Mouse (Mus musculus) hindbrain, postnatal 0 days (tissue): ENCODE data around the gene Ccnb2. TPM values are rescaled to one million over a fixed set of nuclear protein-coding genes. Genes with fewer than 3 reads are reported as not detected.

Experiments used
- ATAC-seq: fragments of 200-750 bp; cut with Nextera tagmentation; 2 replicates; pipeline ENCODE4 v1.8.0; 2017; ENCODE audit warnings: mild to moderate bottlenecking, moderate TSS enrichment, moderate library complexity
- DNase-seq: peaks from one replicate; pipeline ENCODE4 v3.0.0-alpha.2; 2015; ENCODE audit warnings: low spot score
- H3K27ac ChIP-seq: fragments of 300-500 bp; sonication (generic); 2 replicates; pipeline ENCODE4 v1.5.1; 2014; ENCODE audit warnings: mild to moderate bottlenecking
- H3K27me3 ChIP-seq: fragments of 300-500 bp; sonication (generic); 2 replicates; pipeline ENCODE4 v1.6.1; 2014; ENCODE audit warnings: low read length, mixed read lengths; ENCODE audit not compliant: insufficient read depth
- H3K36me3 ChIP-seq: fragments of 300-500 bp; sonication (generic); 2 replicates; pipeline ENCODE4 v1.6.1; 2014; ENCODE audit warnings: low read length, mixed read lengths; ENCODE audit not compliant: insufficient read depth
- H3K4me1 ChIP-seq: fragments of 300-500 bp; sonication (generic); 2 replicates; pipeline ENCODE4 v1.6.1; 2014; ENCODE audit warnings: antibody characterized with exemption, low read length, mixed read lengths; ENCODE audit not compliant: insufficient read depth
- H3K4me2 ChIP-seq: fragments of 300-500 bp; sonication (generic); 2 replicates; pipeline ENCODE4 v1.6.1; 2014; ENCODE audit warnings: low read depth, mild to moderate bottlenecking, low read length, moderate library complexity, mixed read lengths
- H3K4me3 ChIP-seq: fragments of 300-500 bp; sonication (generic); 2 replicates; pipeline ENCODE4 v1.5.1; 2014; ENCODE audit warnings: low read length
- H3K9ac ChIP-seq: fragments of 300-500 bp; sonication (generic); replicated peaks from 2 replicates; pipeline ENCODE4 v1.6.1; 2014; ENCODE audit warnings: mild to moderate bottlenecking, low read length, moderate library complexity, mixed read lengths
- H3K9me3 ChIP-seq: fragments of 300-500 bp; sonication (generic); 2 replicates; pipeline ENCODE4 v1.6.1; 2016; ENCODE audit warnings: low read length, mixed read lengths
- CTCF ChIP-seq: IDR thresholded peaks from 2 replicates; pipeline ENCODE4 v1.5.1; 2016; ENCODE audit warnings: antibody characterized with exemption, control low read depth, low read depth
- WGBS: fragments of 180-500 bp; shearing (Covaris S2); extraction: QIAGEN DNeasy Blood & Tissue Kit; methylation state at CpG from one replicate; pipeline ENCODE4 v1.1.7; 2014; 5-methylcytosine and 5-hydroxymethylcytosine counted together
- microRNA-seq, 2 experiments: library from miRNA; unstranded; fragments of <30 nt; microRNA quantifications; one replicate each; pipeline ENCODE4; 2016
- polyA plus RNA-seq: library from polyadenylated mRNA; unstranded; fragments of >200 nt; fragmentation: Nextera tagmentation; extraction: Ambion mirVana; gene quantifications from 2 replicates; pipeline ENCODE4 v1.2.1, GENCODE M21; 2015
- total RNA-seq: library from RNA; depleted of rRNA; stranded (reverse); fragments of >200 nt; gene quantifications from 2 replicates; pipeline ENCODE4 v1.2.3, GENCODE M21; 2014; rRNA removed

Gene Ccnb2
- total and polyA plus RNA-seq, 2 experiments from 2014 or later = 17.9 to 28.4 TPM

GRCm38 (mm10) chr9:70366898-70367297 lies 54.4 kb downstream of the Ccnb2 start:
- Histone ChIP-seq H3K4me3 (no peak overlapping the region), H3K4me1 (no peaks in the 10 kb centered on the region), H3K36me3 (no peaks in the 10 kb centered on the region), H3K9ac (no peak overlapping the region), H3K27ac (no peak overlapping the region), H3K27me3 (no peaks in the 10 kb centered on the region), H3K9me3 (no peaks in the 10 kb centered on the region), H3K4me2 (no peak overlapping the region)
- 88% methylated on average over 6 of the region's 6 CpGs for WGBS
- DNase-seq = no peak
- ATAC-seq = no peak
- TF ChIP-seq CTCF = no peak

GRCm38 (mm10) chr9:70365915-70366314 lies 55.4 kb downstream of the Ccnb2 start:
- no peaks in the 10 kb centered on the region for H3K4me1 ChIP-seq
- no peak overlapping the region for H3K4me3 ChIP-seq
- no peak overlapping the region for H3K4me2 ChIP-seq
- H3K27me3 ChIP-seq = no peaks in the 10 kb centered on the region
- no peaks in the 10 kb centered on the region for H3K36me3 ChIP-seq
- WGBS = 89% methylated on average over 2 of the region's 2 CpGs
- DNase-seq (no peak), ATAC-seq (no peak)
- no peak for TF ChIP-seq CTCF
- no peaks in the 10 kb centered on the region for H3K9me3 ChIP-seq
- no peak overlapping the region for H3K9ac ChIP-seq
- H3K27ac ChIP-seq = no peak overlapping the region

GRCm38 (mm10) chr9:70364741-70365140 lies 56.6 kb downstream of the Ccnb2 start:
- H3K4me1 ChIP-seq = no peaks in the 10 kb centered on the region
- no peak for DNase-seq
- ATAC-seq = no peak
- H3K27ac ChIP-seq = no peak overlapping the region
- no peaks in the 10 kb centered on the region for H3K9me3 ChIP-seq
- no peaks in the 10 kb centered on the region for H3K36me3 ChIP-seq
- no peak overlapping the region for H3K9ac ChIP-seq
- no peak overlapping the region for H3K4me3 ChIP-seq
- 89% methylated on average over 8 of the region's 8 CpGs for WGBS
- H3K4me2 ChIP-seq = no peak overlapping the region
- no peaks in the 10 kb centered on the region for H3K27me3 ChIP-seq
- no peak for TF ChIP-seq CTCF

- Histone ChIP-seq H3K9ac (no peak overlapping the region), H3K27ac (no peak overlapping the region), H3K4me3 (no peak overlapping the region), H3K9me3 (no peaks in the 10 kb centered on the region), H3K36me3 (no peaks in the 10 kb centered on the region), H3K27me3 (no peaks in the 10 kb centered on the region), H3K4me1 (no peaks in the 10 kb centered on the region), H3K4me2 (no peak overlapping the region)
- WGBS = 99% methylated on average over 2 of the region's 2 CpGs
- ATAC-seq (no peak), DNase-seq (no peak)
- no peak for TF ChIP-seq CTCF
Measured at GRCm38 (mm10) chr9:70359402-70360131, 61.8 kb downstream of the Ccnb2 start.

Small RNA genes within 50 kb of the gene (microRNA-seq; reads per million reads assigned to microRNA genes)
- 5.3 to 8.2 reads per million in 2 experiments for gene Mir5626

Other genes starting within 250 kb of the Ccnb2 start
- gene Myo1e, start 214.2 kb downstream of the Ccnb2 start, total RNA-seq = 5.7 and 8.9 TPM in 2 replicates
- gene Myo1e, start 214.2 kb downstream of the Ccnb2 start, polyA plus RNA-seq = 5.4 and 6.5 TPM in 2 replicates
- gene Rnf111, start 82.2 kb upstream of the Ccnb2 start, total RNA-seq = 26.2 and 35.9 TPM in 2 replicates
- gene Rnf111, start 82.2 kb upstream of the Ccnb2 start, polyA plus RNA-seq = 14.9 and 15.9 TPM in 2 replicates
- gene Sltm, start 121.2 kb upstream of the Ccnb2 start, total RNA-seq = 19.4 and 23.2 TPM in 2 replicates
- gene Sltm, start 121.2 kb upstream of the Ccnb2 start, polyA plus RNA-seq = 39.4 and 44.3 TPM in 2 replicates
- 1.9 and 4.4 TPM in 2 replicates for gene Gm10642, start 234.7 kb upstream of the Ccnb2 start, total RNA-seq
- 1.1 and 2.2 TPM in 2 replicates for gene Gm10642, start 234.7 kb upstream of the Ccnb2 start, polyA plus RNA-seq
- 34.1 and 35.9 TPM in 2 replicates for gene Mindy2, start 235.6 kb upstream of the Ccnb2 start, total RNA-seq
- gene Mindy2, start 235.6 kb upstream of the Ccnb2 start, polyA plus RNA-seq = 19.6 and 20.4 TPM in 2 replicates